Mouse (Mus musculus) urinary bladder, adult 18-20 months (tissue): ENCODE measurements around the gene Olfr1396.

Source experiments
- DNase-seq, 2 experiments: peaks; one replicate each; pipeline ENCODE4 v3.0.0; 2022; ENCODE audit warnings: low spot score in 2 of 2, mixed read lengths in 2 of 2

Gene Olfr1396

DNA sequence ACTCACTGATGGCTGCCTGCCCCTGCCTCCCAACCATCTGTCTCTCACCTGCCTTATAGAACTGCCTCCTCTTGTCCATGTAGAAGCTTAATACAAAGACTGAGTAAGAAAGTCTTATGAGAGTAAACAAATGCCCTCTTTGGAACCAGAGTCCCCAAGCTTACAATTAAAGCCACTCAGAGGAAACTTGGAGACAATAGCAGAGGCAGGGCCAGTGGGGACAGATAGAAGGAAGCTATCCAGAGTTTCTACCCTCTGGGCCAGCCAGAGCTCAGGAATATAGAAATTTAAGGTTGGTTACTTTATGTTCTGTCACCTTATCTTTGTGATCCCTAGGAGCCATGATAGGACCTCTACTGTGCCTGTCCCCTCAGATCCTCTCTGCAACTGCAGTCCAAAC lies at the start of gene Olfr1396:
TSS of gene Olfr1396 (minus strand) at position 101 of the 400 bp plus-strand sequence.
- DNase-seq: no peak

DNA sequence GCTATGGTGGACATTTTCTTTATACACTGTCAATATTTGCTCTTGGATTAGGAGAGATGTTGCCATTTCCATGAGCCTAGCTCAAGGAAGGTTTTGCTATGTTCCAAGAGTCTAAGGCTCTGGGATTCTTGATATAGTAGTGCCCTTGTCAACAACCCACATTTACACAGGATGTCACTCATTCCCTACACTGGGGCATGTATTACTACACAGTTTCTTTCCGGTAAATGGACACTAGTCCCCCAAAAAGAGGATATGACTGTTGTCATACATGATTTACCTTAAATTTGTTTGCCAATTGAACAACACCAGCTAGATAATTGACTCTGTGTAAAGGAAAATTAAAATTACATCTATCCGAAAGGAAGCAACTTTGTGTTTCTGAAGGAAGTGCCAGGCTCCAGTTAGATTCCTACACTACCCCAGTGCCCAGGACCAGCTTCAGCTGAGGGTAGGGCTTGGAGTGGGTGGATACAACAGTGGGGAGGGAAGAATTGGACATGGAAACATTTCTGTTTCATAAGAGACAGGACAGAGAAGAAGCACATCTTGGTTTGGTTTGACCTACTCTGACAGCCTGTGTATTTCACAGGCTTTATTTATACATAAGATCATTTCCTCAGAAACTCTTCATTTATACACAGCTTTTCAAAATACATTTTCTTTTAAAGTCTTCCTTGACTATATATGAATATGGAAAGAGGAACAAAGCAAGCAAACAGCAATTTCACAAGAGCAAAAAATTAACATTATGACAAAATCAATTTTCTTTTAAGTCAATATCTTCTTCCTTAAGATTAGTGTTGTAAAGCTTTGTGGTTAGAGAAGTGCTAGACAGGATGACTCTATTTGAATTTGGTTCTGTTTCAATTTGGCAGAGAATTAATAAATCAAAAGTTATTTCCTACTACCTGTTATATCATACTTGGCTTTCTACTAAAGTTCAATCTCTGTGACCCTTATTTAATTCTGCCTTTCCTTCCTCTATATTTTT lies 42.4 kb upstream of the Olfr1396 start:
- no peak for DNase-seq

DNA sequence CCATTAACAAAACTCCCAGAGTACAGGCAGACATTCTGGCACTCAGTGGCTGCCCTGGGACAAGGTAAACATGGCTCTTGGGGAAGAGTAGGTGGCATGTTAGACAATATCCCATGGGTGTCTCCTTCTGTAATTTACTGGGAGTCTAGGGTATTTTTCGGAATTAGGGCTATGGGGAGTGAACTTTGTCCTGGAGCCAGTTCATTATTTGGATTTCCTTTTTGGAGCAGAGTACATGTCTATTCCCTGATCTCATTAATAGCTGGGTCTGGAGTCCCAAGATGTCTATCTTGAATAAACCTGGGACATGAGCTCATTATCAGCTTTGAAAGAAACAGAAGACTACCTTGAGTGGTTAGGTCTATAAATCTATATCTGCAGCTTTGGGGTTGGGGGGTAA lies 39.4 kb upstream of the Olfr1396 start, which contains the start of gene Olfr1394:
TSS of gene Olfr1394 (plus strand) at position 301 of the 400 bp plus-strand sequence.
- no peak for DNase-seq

DNA sequence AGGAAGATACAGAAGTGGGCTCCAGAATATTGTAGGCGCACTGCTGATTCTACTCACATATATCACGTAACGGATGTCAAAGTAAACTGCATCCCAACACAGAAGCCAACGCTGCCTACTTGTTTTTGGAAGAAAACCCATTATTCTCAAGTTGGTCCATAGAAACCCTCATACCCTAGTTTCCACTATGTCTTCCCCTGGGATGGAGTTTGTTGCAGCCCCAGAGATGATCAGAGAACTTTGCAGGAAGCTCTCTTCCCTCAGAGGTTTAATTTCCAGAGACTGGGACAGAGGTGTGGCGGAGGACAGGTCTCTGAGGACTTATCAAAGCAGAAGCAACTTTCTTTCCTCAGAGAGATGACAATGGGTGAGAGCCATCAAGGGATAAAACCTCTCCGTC lies 27.3 kb upstream of the Olfr1396 start, which contains the start of gene Olfr1395:
TSS of gene Olfr1395 (plus strand) at position 301 of the 400 bp plus-strand sequence.
- no peak for DNase-seq

DNA sequence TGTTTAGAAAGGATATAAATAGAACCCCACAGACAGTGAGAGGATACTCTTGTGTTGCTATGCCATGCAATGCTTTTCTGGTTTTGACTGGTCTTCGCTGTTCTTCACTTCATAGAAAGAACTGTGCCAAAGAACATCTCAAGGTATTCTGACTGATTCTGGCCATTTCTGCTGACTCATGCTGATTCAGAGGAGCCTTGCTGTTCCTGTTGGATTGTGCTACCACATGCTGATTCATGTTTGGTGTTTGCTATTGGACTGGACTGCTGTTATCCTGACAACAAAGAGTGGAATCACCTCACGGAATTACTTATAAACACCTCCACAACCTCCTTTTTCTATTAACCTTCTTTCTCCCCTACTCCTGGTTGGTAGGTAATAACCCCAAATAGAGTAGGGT lies 9.5 kb upstream of the Olfr1396 start:
- DNase-seq: no peak

DNA sequence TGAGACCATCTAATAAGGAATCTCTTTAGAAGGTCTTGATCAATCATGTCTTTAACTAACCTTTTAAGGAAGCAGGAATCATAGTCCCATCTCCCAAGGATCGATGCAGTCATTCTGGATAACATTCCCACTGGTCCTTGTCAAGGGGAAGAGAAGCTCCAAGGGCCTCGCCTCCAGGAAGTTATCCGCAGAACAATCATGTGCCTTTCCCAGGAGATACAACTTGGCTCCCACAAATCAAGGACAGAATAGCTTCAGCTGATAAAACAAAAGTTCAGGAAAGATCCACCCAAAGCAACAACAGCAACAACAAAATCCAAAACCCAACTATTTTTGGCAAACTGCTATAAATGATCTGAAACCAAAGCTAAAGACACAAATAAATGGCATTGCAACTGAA lies 5.0 kb upstream of the Olfr1396 start:
- no peak for DNase-seq

DNA sequence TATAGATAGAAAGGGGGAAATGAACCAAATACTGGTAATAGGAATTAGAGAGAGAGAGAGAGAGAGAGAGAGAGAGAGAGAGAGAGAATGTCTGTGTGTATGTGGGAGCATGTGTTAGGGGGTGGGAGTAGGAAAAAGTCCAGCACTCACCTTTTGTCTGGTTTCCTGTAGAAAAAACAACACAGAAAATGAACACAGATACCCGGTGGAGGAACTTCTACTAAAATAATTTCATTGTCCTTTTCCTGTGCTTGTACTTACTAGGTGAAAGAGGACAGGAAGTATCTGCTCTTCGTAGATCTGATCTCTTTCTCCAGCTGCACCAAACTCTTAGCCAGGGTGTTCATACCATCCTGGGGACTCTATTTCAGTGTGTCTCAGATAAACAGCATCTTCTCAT lies 516 bp downstream of the Olfr1396 start:
- DNase-seq: no peak

DNA sequence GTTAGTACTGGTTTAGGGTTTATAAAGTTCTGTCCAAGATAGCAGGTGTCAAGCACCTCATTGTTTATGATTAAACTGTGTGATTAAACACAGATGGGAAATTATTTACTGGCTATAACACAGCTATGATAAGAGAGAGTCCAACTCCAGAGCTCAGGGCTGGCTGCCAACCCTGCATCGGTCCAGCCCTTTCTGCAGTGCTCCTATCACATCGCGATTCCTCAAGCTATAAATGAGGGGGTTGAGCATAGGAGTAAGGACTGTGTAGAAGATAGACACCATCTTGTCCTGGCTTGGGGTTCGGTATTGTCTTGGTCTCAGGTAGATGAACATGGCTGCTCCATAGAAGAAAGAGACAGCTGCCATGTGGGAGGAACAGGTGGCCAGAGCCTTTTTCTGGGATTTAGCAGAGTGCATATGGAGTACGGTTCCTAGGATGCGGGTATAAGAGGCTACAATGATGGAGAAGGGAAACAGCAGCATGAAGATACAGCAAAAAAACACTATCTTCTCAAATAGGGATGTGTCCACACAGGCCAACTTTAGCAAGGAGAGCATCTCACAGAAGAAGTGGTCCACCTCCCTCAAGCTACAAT lies 2.0 kb downstream of the Olfr1396 start:
- no peak for DNase-seq

DNA sequence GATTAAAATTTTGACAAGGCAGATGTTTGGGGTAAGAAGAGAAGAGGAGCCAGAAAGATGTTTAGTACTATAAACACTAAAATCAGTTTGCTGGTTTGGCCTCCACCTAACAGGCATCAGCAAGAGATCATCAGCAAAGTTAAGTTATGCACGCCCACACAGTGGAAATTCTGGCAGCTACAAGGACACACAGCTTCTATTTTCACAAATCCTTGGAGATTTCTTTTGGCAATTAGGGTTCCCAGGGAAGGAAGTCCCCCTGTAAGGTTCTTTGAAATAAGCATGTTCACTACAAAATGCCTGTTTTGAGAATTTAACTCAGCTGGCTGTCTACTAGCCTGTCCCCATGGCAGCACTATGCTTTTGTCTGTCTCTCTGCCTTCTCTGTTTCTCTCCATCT lies 3.7 kb downstream of the Olfr1396 start:
- DNase-seq: no peak

DNA sequence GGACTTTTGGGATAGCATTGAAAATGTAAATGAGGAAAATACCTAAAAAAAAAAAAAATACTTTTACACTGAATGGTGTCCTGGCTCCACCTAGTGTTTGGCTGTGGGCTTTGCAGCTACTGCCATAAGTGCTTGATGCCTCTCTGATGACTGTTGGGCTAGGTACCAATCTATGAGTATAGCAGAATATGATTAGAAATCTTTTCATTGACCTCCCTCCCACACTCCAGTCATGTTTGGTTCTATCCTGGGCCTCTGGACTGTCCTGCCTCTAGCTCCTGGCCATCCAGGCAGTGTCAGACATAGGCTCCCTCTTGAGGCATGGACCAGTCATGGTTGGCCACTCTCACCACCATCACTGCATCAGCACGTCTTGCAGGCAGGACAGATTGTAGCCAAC lies 5.8 kb downstream of the Olfr1396 start:
- no peak for DNase-seq

DNA sequence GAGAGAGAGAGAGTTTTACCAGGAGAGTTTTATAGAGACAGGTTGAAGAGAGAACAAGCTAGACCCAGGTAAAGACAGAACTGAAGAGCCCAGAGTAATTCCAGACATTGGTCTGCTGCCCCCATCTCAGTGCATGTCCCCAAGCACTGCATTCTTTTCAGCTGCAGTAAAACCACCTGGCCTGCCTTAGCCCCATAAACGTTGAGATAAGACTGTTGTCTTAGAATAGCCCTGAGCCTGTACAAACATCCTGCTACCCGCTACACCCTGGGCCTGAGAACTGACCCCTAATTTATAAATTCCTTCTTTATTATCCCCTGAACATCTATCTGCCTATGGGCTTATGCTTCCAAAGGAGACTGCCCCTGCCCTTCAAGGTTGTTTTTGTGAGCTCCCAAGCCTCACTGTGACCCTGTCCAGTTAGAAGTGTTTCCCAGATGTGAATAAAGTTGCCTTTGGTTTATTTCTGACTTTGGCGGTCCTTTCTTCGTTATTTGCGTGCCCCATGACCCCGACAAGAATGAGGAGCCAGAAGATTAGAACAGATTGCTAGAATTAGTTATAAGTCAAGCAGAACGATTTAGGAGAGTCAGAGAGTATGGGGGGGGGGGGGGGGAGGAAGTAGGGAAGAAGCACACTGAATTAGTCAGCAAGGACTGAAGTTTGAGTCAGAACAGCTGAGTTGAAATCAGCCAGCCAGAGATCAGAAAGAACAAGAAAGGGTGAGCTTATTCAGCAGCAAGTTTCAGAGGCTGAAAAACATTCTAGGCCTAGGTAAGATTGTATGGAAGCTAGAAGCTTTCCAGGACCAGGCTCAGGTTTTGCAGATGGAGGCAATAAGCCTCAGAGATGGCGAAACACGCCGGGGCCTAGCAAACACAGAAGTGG lies 6.8 kb downstream of the Olfr1396 start:
- DNase-seq: no peak

DNA sequence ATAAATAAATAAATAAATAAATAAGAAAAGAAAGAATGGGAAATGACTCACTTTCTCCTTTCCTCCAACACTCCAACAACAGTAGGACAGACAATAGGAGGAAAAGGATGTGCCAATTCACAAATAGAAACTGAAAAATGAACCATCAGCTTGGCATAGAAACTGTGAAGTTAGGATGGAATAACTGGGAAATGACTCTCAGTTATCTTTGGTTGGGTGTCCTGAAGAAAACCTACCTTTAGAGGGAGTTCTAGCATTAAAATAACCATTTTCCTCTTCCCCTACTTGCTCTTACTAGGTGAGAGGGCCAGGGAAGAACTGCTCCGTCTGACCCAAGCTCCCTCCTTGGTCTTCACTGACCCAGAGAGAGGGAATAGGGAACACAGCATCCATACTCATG lies 8.9 kb downstream of the Olfr1396 start:
- no peak for DNase-seq

DNA sequence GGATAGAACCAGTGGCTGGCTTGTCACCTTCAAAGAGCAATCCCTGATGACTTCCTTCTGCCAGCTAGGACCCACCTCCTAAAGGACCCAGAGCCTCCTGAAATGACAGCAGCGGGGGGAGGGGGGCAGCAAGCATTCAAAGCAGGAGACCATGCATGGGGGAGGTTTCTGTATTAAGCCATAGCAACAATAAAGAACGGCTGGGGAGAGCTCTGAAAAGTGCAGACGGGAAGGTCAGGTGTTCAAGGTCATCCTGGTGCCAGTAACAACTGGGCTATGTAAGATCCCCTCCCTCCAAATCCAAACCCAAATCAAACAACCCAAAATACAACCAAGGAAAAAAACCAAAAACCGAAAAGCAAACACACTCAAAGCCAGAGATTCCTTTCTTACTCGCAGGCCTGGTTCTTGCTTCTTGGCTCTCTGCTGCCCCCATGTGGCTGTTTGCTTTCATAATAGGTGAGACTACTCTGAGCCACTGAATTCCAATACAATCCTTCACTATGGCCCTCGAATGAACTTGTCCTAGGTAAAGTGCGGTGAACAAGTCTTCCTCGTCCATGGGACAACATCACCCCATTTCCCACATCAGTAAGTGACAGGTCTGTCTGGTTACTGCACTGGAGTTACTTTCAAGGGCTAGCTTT lies 11.5 kb downstream of the Olfr1396 start:
- DNase-seq: peak; percentile 67 to 74

DNA sequence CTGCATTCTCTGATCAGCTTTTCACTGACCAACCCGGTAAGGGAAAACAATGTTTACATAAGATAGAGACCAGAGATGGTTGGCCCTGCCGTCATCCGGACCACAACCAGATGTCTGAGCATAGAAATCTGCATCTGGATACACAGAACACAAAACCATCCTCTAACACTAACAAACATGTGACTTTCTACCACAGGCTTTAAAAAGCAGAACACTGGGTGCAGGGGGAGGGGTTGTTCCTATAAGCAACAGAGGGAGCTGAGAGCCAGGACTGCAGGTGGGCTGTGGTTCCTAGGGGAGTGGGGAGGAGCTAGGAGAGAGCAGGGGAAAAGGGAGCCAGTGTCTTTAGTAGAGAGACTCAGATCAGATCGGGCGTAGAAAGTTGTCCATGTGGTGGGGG lies 13.2 kb downstream of the Olfr1396 start:
- DNase-seq: no peak

DNA sequence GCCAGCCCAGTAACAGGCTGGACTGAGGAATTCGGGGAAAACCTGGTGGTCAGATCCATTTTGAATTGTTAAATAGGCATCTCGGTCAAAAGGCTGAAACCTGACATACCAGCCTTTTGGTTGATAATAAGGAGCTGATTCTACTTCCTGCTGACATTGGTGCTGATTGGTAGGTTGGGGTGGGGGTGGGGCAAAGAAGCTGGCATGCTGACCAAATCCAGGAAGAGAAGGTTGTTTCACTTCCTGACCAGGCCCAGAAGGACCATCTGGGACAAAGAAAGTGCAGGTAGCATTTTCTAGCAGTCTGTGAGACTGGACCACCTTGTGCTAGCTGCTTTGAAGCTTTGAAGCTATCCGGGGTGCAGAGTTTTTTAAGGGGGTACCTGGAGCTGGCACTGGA lies 14.3 kb downstream of the Olfr1396 start:
- DNase-seq: no peak

DNA sequence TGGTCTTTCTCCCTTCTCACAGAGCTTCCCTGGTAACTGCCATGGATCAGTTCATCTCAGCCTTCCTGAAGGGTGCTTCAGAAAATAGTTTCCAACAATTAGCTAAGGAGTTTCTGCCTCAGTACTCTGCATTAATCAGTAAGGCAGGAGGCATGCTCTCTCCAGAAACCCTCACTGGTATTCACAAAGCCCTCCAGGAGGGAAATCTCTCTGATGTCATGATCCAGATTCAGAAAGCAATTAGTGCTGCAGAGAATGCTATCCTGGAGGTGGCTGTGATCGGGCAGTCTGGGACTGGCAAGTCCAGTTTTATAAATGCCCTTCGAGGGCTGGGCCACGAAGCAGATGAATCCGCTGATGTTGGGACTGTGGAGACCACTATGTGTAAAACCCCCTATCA lies 19.3 kb downstream of the Olfr1396 start:
- DNase-seq: no peak

DNA sequence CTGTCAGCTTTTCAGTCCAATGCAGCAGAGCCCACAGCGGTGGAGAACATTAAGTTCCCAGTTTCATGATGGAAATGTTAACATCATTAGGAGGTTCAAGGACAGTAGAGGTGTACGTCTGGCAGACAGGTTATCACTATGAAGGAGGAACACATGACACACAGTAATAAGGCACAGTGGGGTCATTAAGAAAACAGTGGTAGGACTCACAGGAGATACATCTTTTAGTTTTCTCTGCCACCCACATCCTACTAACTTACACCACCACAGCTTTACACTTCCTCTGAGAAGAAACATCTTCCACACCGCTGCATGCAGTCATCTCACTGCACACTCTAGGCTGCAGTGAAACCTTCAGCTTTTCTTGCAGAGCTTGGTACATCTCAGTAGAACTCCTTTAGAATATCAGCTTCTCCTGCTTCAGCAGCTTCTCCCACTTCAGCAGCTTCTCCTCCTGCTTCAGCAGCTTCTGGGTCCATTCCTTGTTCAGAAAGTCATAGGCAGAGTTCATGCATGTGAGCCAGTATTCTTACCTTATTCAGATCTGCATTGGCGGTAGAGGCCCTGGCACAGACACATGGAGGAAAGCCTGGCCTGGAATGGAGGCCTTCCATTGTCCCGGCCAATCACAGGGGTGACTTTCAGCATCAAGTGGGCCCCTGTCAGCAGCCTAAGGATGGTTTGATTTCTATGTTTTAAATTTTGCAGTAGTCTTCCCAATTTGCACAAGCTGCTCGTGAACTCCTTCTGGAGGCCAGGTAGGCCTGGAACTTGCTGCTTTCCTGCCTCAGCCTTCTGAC lies 20.6 kb downstream of the Olfr1396 start:
- DNase-seq: no peak

DNA sequence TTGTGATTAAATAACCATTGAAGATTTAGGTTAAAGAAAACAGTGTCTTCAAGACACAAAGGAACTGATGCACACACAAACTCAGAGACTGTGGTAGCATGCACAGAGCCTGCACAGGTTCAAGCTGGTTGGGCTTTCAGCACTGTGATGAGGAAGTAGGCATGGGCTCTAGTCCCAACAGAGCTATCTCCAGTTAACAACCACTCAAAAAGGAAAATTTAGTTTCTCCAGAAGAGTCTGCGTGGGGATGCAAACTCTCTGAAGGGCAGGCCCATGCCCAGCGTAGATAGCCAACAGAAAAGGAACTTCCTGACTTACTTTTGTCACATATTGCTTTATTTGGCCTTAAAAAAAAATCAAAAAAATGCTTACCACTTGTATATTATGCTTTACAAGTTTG lies 21.9 kb downstream of the Olfr1396 start:
- no peak for DNase-seq

DNA sequence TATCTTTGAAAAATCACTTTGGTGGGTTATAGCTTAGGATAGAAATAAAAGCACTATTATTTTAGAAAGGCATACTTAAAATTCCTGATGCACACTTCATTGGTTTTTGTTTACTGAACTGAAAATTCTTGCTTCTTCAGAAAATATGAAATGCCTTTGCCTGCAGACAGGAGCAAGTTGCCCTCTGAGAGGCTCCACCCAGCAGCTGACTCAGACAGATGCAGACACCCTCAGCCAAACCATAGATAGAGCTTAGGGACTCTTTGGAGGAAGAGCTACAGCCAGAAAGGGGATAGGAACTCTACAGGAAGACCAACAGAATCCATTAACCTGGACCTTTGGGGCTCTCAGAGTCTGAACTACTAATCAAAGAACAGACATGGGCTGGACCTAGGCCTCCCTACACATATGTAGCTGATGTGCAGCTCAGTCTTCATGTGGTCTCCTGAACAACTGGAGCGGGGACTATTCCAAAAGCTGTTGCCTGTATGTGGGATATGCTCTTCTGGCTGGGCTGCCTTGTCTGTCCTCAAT lies 22.6 kb downstream of the Olfr1396 start:
- no peak for DNase-seq

DNA sequence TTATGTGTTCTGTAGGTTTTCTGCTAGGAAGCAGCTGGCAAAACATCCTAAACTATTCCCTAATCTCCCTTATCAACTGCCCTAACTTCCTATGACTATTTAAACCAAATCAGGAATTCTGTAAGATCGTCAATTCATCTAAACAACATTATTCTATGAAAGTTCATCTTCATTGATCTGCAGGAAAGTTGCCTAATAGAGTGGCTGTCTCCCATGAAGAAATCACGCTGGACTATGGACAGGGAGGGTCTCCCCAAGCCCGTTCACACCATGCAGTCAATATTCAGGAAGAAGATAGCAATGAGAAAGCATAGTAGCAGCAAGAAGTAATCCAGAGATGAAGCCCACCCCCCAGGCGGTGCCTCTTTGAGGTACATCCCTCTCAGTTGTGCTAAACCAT lies 23.5 kb downstream of the Olfr1396 start:
- no peak for DNase-seq
